Mouse (Mus musculus): ENCODE results near the gene Saysd1.

GRCm38 (mm10) chr14:20154245-20154644 is 15.9 kb upstream of the Saysd1 start:
- TF ChIP-seq CTCF (IDR thresholded peaks at IDR 0.05; ENCODE audit: low read depth, low read length), result no peak
- no peak for TF ChIP-seq GATA1 (IDR thresholded peaks at IDR 0.05; ENCODE audit: borderline replicate concordance, low read length)
- no peak for TF ChIP-seq TAL1 (conservative IDR thresholded peaks at IDR 0.05; ENCODE audit: low read depth, low read length)
- no peak for TF ChIP-seq POLR2AphosphoS5 (IDR thresholded peaks at IDR 0.05; ENCODE audit: insufficient replicate concordance, low read depth, low read length)
- no peak for TF ChIP-seq GATA2 (IDR thresholded peaks at IDR 0.05; ENCODE audit: borderline replicate concordance, low read depth, low read length)

Data from G1E (cell line).